Mouse (Mus musculus): ENCODE results near the gene Slc4a8.
A peak's percentile ranks its signal among the peaks of the same experiment; 100 is the strongest.
"Not testable (repeated sequence)": the region's sequence is repeated elsewhere in the genome, so short reads cannot be mapped to it uniquely, and the experiment has no call there.

Gene Slc4a8

DNA sequence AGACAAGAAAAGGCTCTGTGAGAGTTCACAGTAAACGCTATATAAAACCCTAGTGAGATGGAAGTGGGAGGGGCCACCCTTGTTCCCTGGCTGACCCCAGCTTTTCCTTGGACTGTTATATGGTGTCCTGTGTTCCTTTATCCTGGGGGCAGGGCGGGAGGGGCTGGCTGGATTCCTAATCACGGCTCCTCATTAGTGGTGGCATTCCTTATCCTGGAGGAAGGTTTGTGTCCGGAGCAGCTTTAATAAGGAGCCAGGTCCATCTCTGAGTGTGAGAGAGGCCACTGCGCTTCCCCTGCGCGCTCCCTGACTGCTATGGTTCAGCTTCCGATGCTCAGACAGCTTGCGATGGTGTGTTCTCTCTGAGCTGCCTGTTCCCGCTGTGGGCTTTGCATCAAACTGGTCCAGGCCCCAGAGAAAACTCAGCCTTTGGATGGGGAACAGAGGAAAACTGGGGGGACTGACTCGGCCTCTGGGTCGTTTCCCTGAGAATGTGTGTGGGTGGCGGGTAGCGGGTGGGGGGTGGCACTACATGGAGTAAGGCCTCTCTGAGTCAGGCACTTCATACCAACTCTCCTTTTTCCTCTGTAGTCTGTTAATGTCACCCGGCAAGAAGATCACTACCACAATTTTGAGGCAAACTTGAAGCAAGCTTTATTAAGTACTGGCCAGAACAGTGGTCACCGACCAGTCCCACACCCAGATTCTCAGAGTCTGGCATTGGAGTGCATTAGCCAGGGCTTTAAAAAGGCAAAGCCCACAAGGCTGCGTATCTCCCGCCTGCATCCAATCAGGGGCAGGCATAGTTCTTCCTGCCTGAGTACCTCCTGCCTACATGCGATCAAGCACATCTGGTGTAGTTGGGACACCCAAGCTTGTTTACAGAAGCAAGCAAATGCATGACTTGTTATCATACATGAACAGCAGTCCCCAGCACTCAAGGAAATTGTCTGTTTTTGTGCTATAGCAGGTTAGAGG, 13.9 kb downstream of the Slc4a8 start:
- DNase-seq: no peak

GRCm38 (mm10) chr15:100776424-100776823, 14.9 kb downstream of the Slc4a8 start:
- DNase-seq: no peak

GRCm38 (mm10) chr15:100777020-100778016, 15.8 kb downstream of the Slc4a8 start:
- DNase-seq: peak; percentile 56

DNA sequence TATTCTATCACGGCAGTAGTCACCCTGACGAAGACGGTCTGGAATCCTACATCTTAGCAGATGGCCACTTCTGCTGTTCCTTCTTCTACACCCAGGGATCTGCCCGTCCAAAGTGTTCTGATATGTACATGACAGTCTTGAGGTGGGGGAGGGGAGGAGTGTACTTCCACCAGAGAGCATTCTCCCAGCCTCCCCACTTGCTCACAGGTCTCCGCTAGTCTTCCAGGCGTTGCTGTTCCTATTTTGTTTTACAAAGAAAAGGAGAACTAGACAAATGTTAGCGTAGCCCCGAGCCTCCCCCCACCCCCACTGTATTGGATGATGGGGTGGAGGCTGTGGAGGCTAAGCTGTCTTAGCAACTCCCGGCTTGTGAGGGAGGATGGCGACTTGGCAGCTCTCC, 18.3 kb downstream of the Slc4a8 start:
- peak; percentile 51 for DNase-seq

DNA sequence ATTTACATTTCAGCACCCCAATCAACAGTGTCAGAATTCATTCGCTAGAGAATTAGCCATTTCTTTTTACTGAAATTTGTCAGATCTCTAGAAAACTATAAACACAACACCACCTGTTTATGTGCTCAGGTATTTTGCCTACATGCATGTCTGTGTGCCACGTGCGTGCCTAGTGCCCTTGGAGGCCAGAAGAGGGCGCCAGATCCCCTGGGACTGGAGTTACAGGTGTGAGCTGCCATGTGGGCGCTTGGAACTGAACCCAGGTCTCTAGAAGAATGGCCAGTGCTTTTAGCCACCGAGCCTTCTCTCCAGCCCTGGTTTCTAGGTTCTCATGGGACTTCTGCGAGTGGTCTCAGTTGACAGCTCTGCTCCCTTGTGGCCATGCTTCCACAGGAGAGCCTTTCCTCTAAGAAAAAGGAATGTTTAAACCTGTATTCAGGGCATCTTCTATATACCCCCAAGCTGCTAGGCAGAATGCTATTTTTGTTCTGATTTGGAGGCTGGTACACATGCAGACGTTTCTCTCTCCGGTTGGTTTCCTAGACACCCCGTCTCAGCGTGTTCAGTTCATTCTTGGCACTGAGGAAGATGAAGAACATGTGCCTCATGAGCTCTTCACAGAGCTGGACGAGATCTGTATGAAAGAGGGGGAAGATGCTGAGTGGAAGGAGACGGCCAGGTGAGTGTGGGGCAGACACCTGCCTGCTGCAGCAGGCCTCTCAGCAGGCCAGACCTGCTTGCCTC, 21.9 kb downstream of the Slc4a8 start:
- DNase-seq: peak; percentile 32

DNA sequence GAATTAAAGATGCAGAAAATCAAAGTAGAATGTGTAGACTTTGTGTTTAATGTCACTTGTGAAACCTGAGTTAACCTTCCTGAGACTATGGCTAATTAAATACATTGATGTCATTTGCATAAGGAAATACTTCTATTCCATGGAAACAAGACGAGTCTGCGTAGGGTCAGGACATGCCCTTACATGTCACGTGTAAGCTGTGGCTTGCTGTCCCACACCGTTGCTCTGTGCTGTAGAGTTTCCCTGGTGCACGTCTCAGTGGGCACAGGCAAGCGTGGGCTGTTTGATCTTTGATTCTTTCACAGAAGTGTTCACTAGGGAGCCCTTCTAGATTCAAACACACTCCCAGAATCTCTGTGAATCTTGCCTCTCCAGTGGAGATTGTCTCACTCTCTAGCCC, 28.7 kb downstream of the Slc4a8 start:
- no peak for DNase-seq

DNA sequence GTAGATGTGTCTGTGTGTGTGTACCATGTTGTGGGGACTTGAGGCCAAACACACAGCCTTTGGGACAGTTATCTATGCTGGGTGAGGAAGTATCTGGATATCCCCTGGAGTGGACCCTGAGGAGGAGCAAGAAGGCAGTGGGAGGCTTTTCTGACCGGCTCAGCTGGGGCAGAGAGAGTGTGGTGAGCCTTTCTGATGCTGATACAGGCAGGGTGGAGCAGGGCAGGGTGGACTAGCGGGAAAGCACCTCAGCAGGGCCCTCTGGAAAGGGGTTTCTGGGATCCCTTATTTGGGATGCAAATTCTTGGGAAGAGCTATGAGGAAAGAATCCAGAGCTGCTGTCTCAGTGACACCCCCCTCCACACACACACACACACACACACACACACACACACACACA, 30.8 kb downstream of the Slc4a8 start:
- DNase-seq: no peak

- no peak for DNase-seq
Observed at GRCm38 (mm10) chr15:100800914-100801313, 39.4 kb downstream of the Slc4a8 start.

DNA sequence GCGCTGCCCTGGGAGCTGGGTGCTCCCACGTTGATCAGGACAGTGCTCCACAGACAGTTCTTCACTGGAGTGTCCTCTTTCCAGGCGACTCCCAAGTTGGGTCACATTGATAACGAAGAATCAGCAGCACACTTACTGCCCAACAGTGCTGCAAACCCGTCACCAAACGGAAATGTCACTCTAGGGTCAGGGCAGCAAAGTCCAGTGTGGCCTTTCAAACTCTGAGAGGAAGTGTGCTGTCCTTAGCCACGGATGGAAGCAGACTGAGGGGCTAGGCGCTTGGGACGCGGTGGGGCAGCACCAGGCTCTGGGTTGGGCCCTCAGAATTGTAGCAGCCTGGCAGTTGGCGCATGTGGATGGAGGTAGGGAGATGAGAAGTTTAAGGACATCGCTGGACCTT, 46.5 kb downstream of the Slc4a8 start:
- no peak for DNase-seq

GRCm38 (mm10) chr15:100808484-100808883, 46.9 kb downstream of the Slc4a8 start:
- DNase-seq: no peak

- no peak for DNase-seq
Observed at GRCm38 (mm10) chr15:100810243-100810642, 48.7 kb downstream of the Slc4a8 start.

DNA sequence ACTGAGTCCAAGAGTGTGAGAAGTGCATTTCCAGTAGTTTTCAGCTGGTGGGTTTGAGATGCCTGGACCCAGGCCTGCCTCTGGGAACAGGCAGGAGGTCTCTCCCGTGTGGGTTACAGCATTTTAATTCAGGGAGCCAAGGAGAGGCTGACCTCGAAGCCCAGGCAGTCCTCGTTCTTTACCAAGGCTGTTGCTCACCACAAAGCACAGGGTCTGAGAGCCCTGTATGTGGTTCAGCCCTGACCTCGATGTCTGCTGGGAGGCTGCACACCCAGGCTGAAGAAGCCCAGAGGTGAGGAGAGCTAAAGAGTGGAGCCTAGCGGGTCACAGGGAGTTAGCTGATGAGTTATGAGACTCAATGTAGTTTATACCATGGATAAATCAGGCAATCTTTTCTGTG, 52.0 kb downstream of the Slc4a8 start:
- no peak for DNase-seq

GRCm38 (mm10) chr15:100814066-100814465, 52.5 kb downstream of the Slc4a8 start:
- no peak for DNase-seq

GRCm38 (mm10) chr15:100815310-100815709, 53.8 kb downstream of the Slc4a8 start:
- DNase-seq: no peak

DNA sequence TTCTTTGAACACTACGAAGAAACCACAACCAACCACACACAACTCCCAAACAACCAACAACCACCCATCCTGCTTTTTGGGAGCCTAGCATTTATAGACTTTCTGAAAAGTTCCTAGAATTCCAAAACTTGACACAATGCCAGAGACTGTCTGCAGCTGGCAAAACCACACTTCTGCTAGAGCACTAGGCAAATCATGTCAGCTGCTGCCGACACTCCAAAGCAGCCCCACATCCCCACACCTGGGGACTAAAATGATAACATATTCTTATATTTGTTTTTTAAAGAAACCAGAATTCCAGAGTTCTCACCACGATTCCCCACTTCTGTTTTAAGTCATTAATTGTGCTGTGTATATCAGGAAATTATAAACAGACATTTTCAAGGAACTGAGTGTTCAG, 57.3 kb downstream of the Slc4a8 start:
- DNase-seq: no peak

GRCm38 (mm10) chr15:100821824-100822223, 60.3 kb downstream of the Slc4a8 start:
- no peak for DNase-seq

DNA sequence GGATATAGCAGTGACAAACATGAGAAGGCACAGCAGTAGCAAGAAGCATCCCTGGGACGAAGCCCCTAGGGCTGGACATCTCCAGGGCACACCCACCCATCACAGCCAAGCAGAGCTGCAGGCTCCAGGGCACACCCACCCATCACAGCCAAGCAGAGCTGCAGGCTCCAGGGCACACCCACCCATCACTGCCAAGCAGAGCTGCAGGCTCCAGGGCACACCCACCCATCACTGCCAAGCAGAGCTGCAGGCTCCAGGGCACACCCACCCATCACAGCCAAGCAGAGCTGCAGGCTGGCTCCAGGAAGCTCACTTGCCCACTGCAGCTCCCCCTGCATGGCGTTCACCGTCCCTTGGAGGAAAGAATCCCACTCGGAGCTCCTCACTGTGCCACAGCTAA, 60.8 kb downstream of the Slc4a8 start:
- not testable (repeated sequence) for DNase-seq

DNA sequence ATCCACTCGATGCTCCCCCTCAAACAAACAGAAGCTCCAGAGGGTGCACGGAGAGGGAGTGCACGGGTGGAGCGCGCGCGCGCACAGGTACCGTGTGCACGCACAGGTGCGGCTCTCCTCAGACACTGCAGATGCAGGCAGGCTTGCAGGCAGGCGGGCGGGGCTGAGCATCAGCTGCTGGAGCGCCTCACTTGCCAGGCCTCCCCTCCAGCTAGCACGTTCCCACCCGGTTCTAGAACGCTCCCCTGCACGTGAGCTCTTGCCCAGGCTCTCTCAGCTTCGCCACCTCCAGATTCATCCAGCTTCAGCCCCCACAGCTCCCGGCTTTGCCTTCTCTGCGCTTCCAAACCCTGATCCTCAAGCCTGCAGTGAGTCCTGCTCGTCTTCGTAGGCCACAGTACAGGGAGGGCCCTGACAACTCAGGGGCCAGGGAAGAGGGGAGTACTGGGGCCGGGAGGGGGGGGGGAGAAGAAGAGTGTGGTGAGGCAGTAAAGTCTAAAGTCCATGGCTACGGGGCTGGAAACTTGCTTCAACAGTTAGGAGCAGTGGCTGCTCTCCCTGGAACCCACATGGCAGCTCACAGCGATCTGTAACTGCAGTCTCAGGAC, 63.8 kb downstream of the Slc4a8 start:
- peak; percentile 69 for DNase-seq

- peak; percentile 59 for DNase-seq
Observed at GRCm38 (mm10) chr15:100826076-100826475, 64.5 kb downstream of the Slc4a8 start.

DNA sequence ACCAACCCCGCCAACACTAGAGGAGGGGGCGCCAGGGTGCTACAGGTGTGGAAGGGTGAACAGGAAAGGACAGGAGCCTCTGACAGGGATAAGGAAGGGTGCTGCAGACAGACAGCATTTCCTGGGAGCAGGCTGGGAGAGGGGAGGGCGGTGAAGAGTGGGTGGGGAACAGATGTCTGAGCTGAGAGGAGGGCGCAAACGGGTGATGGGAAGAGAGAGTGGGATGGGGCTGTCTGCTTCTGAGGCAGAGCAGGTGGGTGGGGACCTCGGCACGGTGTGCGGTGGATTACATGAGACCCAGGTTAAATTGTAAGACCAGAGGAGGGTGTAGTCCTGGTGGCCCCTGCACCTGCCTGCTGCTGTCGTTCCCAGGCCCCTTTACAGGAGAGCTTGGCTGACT, 68.2 kb downstream of the Slc4a8 start:
- DNase-seq: peak; percentile 86

DNA sequence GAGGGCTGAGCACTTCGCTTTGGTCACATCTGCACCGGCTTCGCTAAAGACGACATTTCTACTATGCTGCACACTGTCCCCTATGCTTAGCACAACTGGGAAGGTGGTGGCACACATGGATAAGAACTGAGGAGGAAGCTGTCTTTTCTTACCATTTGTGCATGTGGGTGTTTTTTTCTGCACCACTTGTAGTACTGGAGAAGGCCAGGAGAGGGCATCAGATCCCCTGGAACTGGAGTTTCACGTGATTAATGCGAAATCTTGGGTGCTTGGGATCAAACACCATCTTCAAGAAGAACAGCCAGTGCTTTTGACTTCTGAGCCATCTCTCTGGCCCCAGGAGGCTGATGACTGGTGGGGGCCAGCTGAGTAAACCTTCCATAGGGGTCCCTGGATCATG, 69.1 kb downstream of the Slc4a8 start:
- DNase-seq: no peak

DNA sequence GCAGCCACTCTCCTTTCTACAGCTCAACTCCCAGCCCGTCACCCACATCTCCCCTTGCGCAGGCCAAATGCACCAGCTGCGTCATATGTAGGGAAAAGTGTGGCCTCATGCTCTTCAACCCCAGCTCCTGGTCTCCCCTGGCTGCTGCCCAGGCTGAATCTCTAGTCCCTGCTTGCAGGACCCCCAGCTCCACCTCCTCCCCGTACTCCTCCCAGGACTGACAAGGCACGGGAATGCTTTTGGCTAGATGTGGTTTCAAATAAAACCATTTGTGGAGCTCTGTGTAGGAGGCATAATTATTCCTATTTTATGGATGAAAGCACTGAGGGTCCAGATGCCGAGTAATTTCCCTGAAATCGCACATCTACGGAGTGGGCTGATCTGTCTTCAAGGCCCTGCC, 70.6 kb downstream of the Slc4a8 start:
- peak; percentile 66 for DNase-seq

All from layer of hippocampus, adult 9-11 months (tissue).